Comparison of ENCODE assay signal across 22 mouse cellular contexts in the genomic region with DNA sequence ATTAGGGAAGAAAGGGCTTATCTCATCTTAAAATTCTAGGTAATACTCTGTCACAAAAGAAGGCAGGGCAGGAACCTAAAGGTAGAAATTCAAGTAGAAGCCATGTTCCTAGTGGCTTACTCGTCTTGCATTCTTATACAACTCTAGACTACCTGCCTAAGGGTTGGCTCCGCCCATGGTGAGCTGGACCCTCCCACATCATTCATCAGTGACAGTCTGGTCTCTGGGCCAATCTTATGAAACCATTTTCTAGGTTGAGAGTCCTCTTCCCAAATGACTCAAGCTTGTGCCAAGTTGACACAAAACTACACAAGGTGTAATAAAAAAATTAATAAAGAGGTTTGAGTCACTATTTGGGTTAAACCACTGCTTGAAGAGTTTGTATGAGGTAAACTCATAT.
DNase-seq lines count a peak whose midpoint lies in the region; ATAC-seq and TF ChIP-seq lines count a peak whose summit lies in the region.
"Had no signal": no experiment of that assay in that cellular context is flagged by ENCODE, and none has a peak within 500 bp of the region (broad histone marks: within the 10 kb centered on the region; RNA-seq: fewer than 3 reads in every experiment).

No protein-coding gene starts in this region.

- no peak overlapping the region for H3K4me3 ChIP-seq in heart, embryonic 12.5 days
- H3K4me3 ChIP-seq in liver, adult 2 months (ENCODE audit: insufficient read depth, low read depth, low read length), result no peak overlapping the region
- H3K4me3 ChIP-seq in liver, postnatal 0 days (ENCODE audit: low read depth, low read length), result no peak overlapping the region

- no peak for TF ChIP-seq EP300 in liver, postnatal 0 days (IDR thresholded peaks at IDR 0.05; ENCODE audit: low read depth)

- no peak for TF ChIP-seq POLR2A in liver, adult 2 months (IDR thresholded peaks at IDR 0.05; ENCODE audit: extremely low read depth, insufficient read depth, low read length)

- 70% methylated on average over 2 of the region's 2 CpGs for WGBS in heart, embryonic 12.5 days
- 71% methylated on average over 2 of the region's 2 CpGs for WGBS in liver, adult 2 months
- 73% methylated on average over 2 of the region's 2 CpGs for WGBS in liver, postnatal 0 days (ENCODE audit: insufficient replicate concordance)

- H3K4me2 ChIP-seq in heart, embryonic 12.5 days, result no peak overlapping the region
- no peak overlapping the region for H3K4me2 ChIP-seq in liver, postnatal 0 days (ENCODE audit: low read depth, low read length)

- H3K9ac ChIP-seq in heart, embryonic 12.5 days, result no peak overlapping the region
- no peak overlapping the region for H3K9ac ChIP-seq in liver, adult 2 months (ENCODE audit: low read depth, low read length)
- no peak overlapping the region for H3K9ac ChIP-seq in liver, postnatal 0 days (replicated peaks)

- no peaks in the 10 kb centered on the region for H3K36me3 ChIP-seq in heart, embryonic 12.5 days
- no peaks in the 10 kb centered on the region for H3K36me3 ChIP-seq in liver, adult 2 months (ENCODE audit: control insufficient read depth, insufficient read depth, low read length)
- H3K36me3 ChIP-seq in liver, postnatal 0 days (replicated peaks; ENCODE audit: insufficient read depth, low read length), result no peaks in the 10 kb centered on the region
- H3K36me3 ChIP-seq: G1E had no signal

- DNase-seq in heart, adult 11 months, result peak; percentile 72
- DNase-seq in liver, adult 2 months (ENCODE audit: extremely low read depth, low read depth, low spot score), result peak; percentile 56
- DNase-seq in liver, postnatal 0 days, result no peak
- peak; percentile 9 for DNase-seq in ZHBTc4 (ENCODE audit: low read depth, low spot score)
- no peak for DNase-seq in cerebellum, adult 9-10 months
- DNase-seq: adrenal gland, adult 2 months; adrenal gland, adult 8-10 months; adrenal gland, postnatal 10 days; adrenal gland, postnatal 14 days; adrenal gland, postnatal 25 days; adrenal gland, postnatal 36 days; B cell, adult 2 months; cerebellum, adult 11 months; cerebellum, adult 11-12 months; cerebellum, adult 18-20 months; cerebellum, adult 2 months had no signal

- no peak for TF ChIP-seq CTCF in liver, adult 2 months (IDR thresholded peaks at IDR 0.05; ENCODE audit: low read depth, low read length)
- no peak for TF ChIP-seq CTCF in liver, postnatal 0 days (IDR thresholded peaks at IDR 0.05; ENCODE audit: low read depth)

- no peak for ATAC-seq in heart, embryonic 12.5 days (ENCODE audit: insufficient number of reproducible peaks, low FRiP score)
- no peak for ATAC-seq in liver, postnatal 0 days
- ATAC-seq: activated CD4-positive, CD25-positive, alpha-beta regulatory T cell, adult 4 months; CD4-positive, CD25-positive, alpha-beta regulatory T cell, adult 4 months; Patski had no signal

- peaks cover 42% of the 10 kb centered on the region for H3K79me2 ChIP-seq in liver, adult 2 months (ENCODE audit: control insufficient read depth, insufficient read depth, low read length)

- H3K27ac ChIP-seq in heart, embryonic 12.5 days (ENCODE audit: poor library complexity, severe bottlenecking), result no peak overlapping the region
- H3K27ac ChIP-seq in liver, adult 2 months (replicated peaks; ENCODE audit: insufficient read depth, low read depth, low read length), result no peak overlapping the region
- no peak overlapping the region for H3K27ac ChIP-seq in liver, postnatal 0 days (ENCODE audit: low read depth)

- H3K9me3 ChIP-seq in heart, embryonic 12.5 days (replicated peaks), result no peaks in the 10 kb centered on the region
- H3K9me3 ChIP-seq in liver, postnatal 0 days (ENCODE audit: low read length), result no peaks in the 10 kb centered on the region

- H3K4me1 ChIP-seq in heart, embryonic 12.5 days (replicated peaks), result no peaks in the 10 kb centered on the region
- H3K4me1 ChIP-seq in liver, adult 2 months (ENCODE audit: control insufficient read depth, insufficient read depth, low read length), result peaks cover 12% of the 10 kb centered on the region
- no peaks in the 10 kb centered on the region for H3K4me1 ChIP-seq in liver, postnatal 0 days (ENCODE audit: insufficient read depth)

- H3K27me3 ChIP-seq in heart, embryonic 12.5 days (replicated peaks), result no peaks in the 10 kb centered on the region
- no peaks in the 10 kb centered on the region for H3K27me3 ChIP-seq in liver, adult 2 months (ENCODE audit: control insufficient read depth, insufficient read depth, low read length)
- H3K27me3 ChIP-seq in liver, postnatal 0 days (ENCODE audit: insufficient read depth, low read length), result no peaks in the 10 kb centered on the region
- H3K27me3 ChIP-seq: CH12.LX, Patski had no signal

Comparison
In these comparisons a context has a peak if more than half of its experiments do, and no peak if none do; other contexts are left out.
1. DNase-seq: peak in heart, adult 11 months (single experiment), liver, adult 2 months (single experiment) and ZHBTc4 (single experiment); none in liver, postnatal 0 days (single experiment) and cerebellum, adult 9-10 months (single experiment).